Mouse (Mus musculus): ENCODE measurements around the gene Galr3. TPM values are rescaled to one million over a fixed set of nuclear protein-coding genes. Genes with fewer than 3 reads are reported as not detected.
"Not testable (repeated sequence)": the region's sequence is repeated elsewhere in the genome, so short reads cannot be mapped to it uniquely, and the experiment has no call there.

Gene Galr3
- polyA plus RNA-seq, 1 experiment from 2014 or later, result 0.14 TPM

DNA sequence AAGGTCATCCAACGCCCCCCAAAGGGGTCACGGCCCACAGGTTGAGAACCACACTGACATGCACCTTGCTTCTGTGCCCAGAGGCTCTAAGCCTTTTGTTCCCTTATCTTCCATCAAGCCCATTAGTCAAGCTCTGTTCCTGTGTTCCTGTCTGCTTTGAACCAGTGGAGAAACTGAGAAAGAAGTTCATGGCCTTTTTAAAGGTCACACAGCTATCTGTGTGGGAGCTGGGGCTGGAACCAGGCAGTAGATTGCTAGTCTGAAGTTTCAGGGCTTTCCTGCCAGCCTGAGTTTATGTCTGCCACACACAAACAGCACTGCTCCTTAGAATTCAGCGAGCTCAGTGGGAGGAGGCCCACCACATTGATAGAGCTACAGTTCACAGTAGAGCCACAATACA is 38.6 kb upstream of the Galr3 start:
- H3K4me1 ChIP-seq (ENCODE audit: control insufficient read depth, insufficient read depth, low read depth, low read length), result no peaks in the 10 kb centered on the region
- no peak overlapping the region for H3K9ac ChIP-seq (ENCODE audit: low read depth, low read length)
- peaks cover 30% of the 10 kb centered on the region for H3K36me3 ChIP-seq (ENCODE audit: control insufficient read depth, insufficient read depth, low read length)

DNA sequence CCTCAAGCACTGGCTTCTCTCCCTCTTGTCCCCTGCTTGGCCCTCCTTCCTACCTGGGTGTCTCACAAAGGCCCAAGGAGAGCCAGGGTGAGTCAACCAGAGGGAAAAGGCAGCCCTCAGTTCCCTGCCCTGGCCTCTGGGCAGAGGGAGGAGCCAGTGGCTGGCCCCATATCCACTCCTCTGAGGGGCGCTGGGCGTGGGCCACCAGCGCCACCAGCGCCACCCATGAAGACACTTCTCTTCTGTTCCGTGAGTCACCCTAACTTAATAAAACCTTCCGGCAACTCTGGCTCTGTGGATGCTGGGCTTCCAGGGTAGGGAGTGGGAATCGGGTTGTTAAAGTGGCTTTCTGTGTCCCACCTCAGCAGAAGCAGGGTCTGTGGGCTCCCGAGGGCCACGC is 36.1 kb upstream of the Galr3 start:
- WGBS, result 87% methylated on average over 9 of the region's 9 CpGs
- Histone ChIP-seq H3K4me1 (ENCODE audit: control insufficient read depth, insufficient read depth, low read depth, low read length) (no peaks in the 10 kb centered on the region), H3K4me3 (ENCODE audit: low read length) (no peak overlapping the region), H3K36me3 (ENCODE audit: control insufficient read depth, insufficient read depth, low read length) (peaks cover 24% of the 10 kb centered on the region), H3K9me3 (ENCODE audit: control insufficient read depth, low read length) (no peaks in the 10 kb centered on the region), H3K27ac (ENCODE audit: low read depth, low read length) (no peak overlapping the region), H3K4me2 (ENCODE audit: low read length) (no peak overlapping the region), H3K27me3 (replicated peaks; ENCODE audit: control insufficient read depth, insufficient read depth, low read length) (no peaks in the 10 kb centered on the region), H3K9ac (ENCODE audit: low read depth, low read length) (no peak overlapping the region)
- no peak for ATAC-seq

More for the DNA sequence above, 38.6 kb upstream of the Galr3 start:
- H3K27ac ChIP-seq (ENCODE audit: low read depth, low read length), result no peak overlapping the region
- H3K9me3 ChIP-seq (ENCODE audit: control insufficient read depth, low read length), result no peaks in the 10 kb centered on the region
- no peak for ATAC-seq
- H3K27me3 ChIP-seq (replicated peaks; ENCODE audit: control insufficient read depth, insufficient read depth, low read length), result no peaks in the 10 kb centered on the region
- H3K4me2 ChIP-seq (ENCODE audit: low read length), result no peak overlapping the region
- H3K4me3 ChIP-seq (ENCODE audit: low read length), result no peak overlapping the region
- 91% methylated on average over 3 of the region's 3 CpGs for WGBS

DNA sequence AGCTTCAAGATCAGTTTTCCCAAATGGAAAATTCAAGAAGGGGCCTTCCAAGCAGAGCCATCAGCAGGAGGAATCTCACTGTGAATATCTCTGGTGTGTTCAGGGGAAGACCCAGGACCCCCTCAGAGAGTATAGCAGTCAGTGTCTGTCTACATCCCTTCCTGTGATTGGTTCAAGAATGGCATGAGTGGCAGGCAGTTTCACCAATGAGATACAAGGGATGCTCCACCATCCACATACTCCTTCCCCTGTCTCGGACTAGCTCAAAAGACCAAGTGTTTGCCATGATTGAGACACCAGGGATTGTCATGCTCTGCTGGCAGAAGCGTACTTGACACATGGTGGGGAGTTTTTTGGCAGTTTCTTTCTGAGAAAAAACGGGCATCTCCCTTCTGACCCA is 35.0 kb upstream of the Galr3 start:
- Histone ChIP-seq H3K27ac (ENCODE audit: low read depth, low read length) (no peak overlapping the region), H3K4me1 (ENCODE audit: control insufficient read depth, insufficient read depth, low read depth, low read length) (no peaks in the 10 kb centered on the region), H3K9me3 (ENCODE audit: control insufficient read depth, low read length) (no peaks in the 10 kb centered on the region), H3K27me3 (replicated peaks; ENCODE audit: control insufficient read depth, insufficient read depth, low read length) (no peaks in the 10 kb centered on the region), H3K9ac (ENCODE audit: low read depth, low read length) (no peak overlapping the region), H3K4me3 (ENCODE audit: low read length) (no peak overlapping the region), H3K4me2 (ENCODE audit: low read length) (no peak overlapping the region), H3K36me3 (ENCODE audit: control insufficient read depth, insufficient read depth, low read length) (peaks cover 21% of the 10 kb centered on the region)
- ATAC-seq, result 0 out of 2 replicates have a peak, but pooled peaks have one; percentile 37
- WGBS, result 71% methylated on average over 3 of the region's 3 CpGs

DNA sequence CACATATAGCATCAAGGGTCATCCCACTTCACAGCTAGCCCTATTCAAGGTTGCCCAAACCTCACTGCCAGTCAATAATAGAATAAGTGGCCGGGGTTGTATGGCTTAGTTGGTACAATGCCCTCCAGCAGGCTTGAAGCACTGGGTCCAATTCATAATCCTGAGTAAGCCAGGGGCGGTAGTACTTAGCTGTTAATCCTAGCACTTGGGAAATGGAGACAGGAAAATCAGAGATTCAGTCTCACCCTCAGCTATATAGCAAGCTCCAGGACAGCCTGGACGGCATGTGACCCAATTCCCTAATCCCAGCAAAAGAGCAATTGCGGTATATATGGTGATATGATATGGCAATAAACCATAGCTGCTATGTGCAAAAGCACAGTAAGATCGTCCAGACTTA is 34.6 kb upstream of the Galr3 start:
- Histone ChIP-seq H3K36me3 (ENCODE audit: control insufficient read depth, insufficient read depth, low read length) (peaks cover 19% of the 10 kb centered on the region), H3K9me3 (ENCODE audit: control insufficient read depth, low read length) (no peaks in the 10 kb centered on the region), H3K27me3 (replicated peaks; ENCODE audit: control insufficient read depth, insufficient read depth, low read length) (no peaks in the 10 kb centered on the region), H3K4me3 (ENCODE audit: low read length) (no peak overlapping the region), H3K4me2 (ENCODE audit: low read length) (no peak overlapping the region), H3K9ac (ENCODE audit: low read depth, low read length) (no peak overlapping the region), H3K4me1 (ENCODE audit: control insufficient read depth, insufficient read depth, low read depth, low read length) (no peaks in the 10 kb centered on the region), H3K27ac (ENCODE audit: low read depth, low read length) (no peak overlapping the region)
- 93% methylated on average over 5 of the region's 5 CpGs for WGBS
- ATAC-seq, result no peak

DNA sequence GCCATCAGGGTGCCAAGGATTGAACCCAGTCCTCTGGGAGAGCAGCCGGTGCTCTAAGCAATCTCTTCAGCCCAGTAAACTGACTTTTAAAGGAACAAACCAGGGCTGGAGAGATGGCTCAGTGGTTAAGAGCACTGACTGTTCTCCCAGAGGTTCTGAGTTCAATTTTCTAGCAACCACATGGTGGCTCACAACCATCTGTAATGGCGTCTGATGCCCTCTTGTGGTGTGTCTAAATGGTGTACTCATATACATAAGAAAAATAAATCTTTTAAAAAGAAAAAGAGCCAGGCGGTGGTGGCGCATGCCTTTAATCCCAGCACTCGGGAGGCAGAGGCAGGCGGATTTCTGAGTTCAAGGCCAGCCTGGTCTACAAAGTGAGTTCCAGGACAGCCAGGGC is 33.8 kb upstream of the Galr3 start:
- H3K9me3 ChIP-seq (ENCODE audit: control insufficient read depth, low read length); H3K9ac ChIP-seq (ENCODE audit: low read depth, low read length); H3K27me3 ChIP-seq (replicated peaks; ENCODE audit: control insufficient read depth, insufficient read depth, low read length); ATAC-seq; H3K4me3 ChIP-seq (ENCODE audit: low read length); H3K4me1 ChIP-seq (ENCODE audit: control insufficient read depth, insufficient read depth, low read depth, low read length); H3K27ac ChIP-seq (ENCODE audit: low read depth, low read length); H3K4me2 ChIP-seq (ENCODE audit: low read length): not testable (repeated sequence)
- WGBS, result 91% methylated on average over 6 of the region's 6 CpGs
- peaks cover 19% of the 10 kb centered on the region for H3K36me3 ChIP-seq (ENCODE audit: control insufficient read depth, insufficient read depth, low read length)

DNA sequence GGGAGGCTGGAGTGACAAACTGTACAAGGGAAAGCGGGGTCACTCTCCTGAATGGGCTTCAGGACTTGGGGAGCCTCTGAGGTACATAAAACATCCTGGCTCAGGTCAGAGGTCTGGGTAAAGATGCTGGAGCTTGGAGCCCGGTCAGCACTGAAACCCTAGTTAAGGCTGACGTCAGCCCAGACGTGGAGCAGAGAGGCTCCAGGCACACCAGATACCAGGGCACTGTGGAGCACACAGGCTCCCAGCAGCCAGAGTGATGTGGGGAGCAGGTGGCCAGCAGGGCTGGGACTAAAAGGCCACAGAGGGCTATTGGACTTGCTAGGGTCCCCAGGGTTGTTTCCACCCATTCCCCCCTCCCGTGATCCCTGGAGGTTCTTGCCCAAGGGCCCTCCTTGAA is 32.0 kb upstream of the Galr3 start:
- no peak overlapping the region for H3K27ac ChIP-seq (ENCODE audit: low read depth, low read length)
- WGBS, result 64% methylated on average over 5 of the region's 5 CpGs

DNA sequence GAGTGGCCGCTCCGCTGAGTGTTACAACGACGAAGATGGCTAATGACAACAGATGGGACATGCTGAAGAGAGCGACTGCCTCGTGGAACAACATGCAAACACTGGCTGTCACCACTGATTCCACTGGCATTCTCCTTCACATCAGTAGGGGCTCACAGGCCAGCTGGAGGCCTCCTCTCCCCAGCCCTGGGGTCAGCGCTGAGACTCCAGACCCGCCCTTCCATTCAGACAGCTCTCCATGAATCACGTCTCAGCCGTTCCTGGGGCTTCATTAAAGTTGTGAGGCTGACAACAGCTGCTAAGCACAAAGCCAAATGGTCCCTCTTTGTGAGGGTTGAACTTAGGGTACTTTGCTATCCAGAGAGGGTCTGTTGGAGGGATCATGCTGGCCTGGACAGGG is 30.1 kb upstream of the Galr3 start:
- Histone ChIP-seq H3K36me3 (ENCODE audit: control insufficient read depth, insufficient read depth, low read length) (peaks cover 2% of the 10 kb centered on the region; the same call in 1 of the 2 replicates), H3K4me1 (ENCODE audit: control insufficient read depth, insufficient read depth, low read depth, low read length) (no peaks in the 10 kb centered on the region), H3K27me3 (replicated peaks; ENCODE audit: control insufficient read depth, insufficient read depth, low read length) (no peaks in the 10 kb centered on the region), H3K27ac (ENCODE audit: low read depth, low read length) (no peak overlapping the region), H3K9ac (ENCODE audit: low read depth, low read length) (no peak overlapping the region), H3K4me3 (ENCODE audit: low read length) (no peak overlapping the region), H3K4me2 (ENCODE audit: low read length) (no peak overlapping the region), H3K9me3 (ENCODE audit: control insufficient read depth, low read length) (no peaks in the 10 kb centered on the region)
- 27% methylated on average over 10 of the region's 10 CpGs for WGBS
- ATAC-seq, result no peak

More for the DNA sequence above, 32.0 kb upstream of the Galr3 start:
- H3K4me2 ChIP-seq (ENCODE audit: low read length), result no peak overlapping the region
- no peak for ATAC-seq
- no peaks in the 10 kb centered on the region for H3K9me3 ChIP-seq (ENCODE audit: control insufficient read depth, low read length)
- H3K9ac ChIP-seq (ENCODE audit: low read depth, low read length), result no peak overlapping the region
- H3K4me3 ChIP-seq (ENCODE audit: low read length), result no peak overlapping the region
- peaks cover 11% of the 10 kb centered on the region for H3K36me3 ChIP-seq (ENCODE audit: control insufficient read depth, insufficient read depth, low read length)
- no peaks in the 10 kb centered on the region for H3K27me3 ChIP-seq (replicated peaks; ENCODE audit: control insufficient read depth, insufficient read depth, low read length)
- no peaks in the 10 kb centered on the region for H3K4me1 ChIP-seq (ENCODE audit: control insufficient read depth, insufficient read depth, low read depth, low read length)

DNA sequence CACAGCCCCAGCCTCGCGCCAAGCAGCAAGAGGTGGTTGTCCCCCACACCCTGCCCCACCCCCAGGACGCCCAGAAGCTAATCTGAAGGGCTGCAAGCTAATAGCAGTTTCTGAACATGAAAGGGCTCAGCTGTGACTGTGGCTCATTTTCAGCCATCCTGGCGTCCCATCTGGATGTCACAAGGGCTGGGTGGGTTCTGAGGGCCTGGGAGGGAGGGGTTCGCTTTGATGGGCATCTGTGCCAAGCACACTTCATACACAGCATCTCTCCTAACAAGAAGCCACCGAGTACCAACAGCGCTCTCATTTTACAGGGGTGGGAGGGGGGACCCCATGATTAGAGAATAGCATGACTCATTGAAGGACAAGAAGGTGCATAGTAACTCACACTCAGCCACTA is 28.3 kb upstream of the Galr3 start:
- Histone ChIP-seq H3K4me2 (ENCODE audit: low read length) (no peak overlapping the region), H3K36me3 (ENCODE audit: control insufficient read depth, insufficient read depth, low read length) (peaks cover 2% of the 10 kb centered on the region; the same call in 1 of the 2 replicates), H3K27ac (ENCODE audit: low read depth, low read length) (no peak overlapping the region), H3K4me3 (ENCODE audit: low read length) (no peak overlapping the region), H3K9me3 (ENCODE audit: control insufficient read depth, low read length) (no peaks in the 10 kb centered on the region), H3K27me3 (replicated peaks; ENCODE audit: control insufficient read depth, insufficient read depth, low read length) (no peaks in the 10 kb centered on the region), H3K9ac (ENCODE audit: low read depth, low read length) (no peak overlapping the region), H3K4me1 (ENCODE audit: control insufficient read depth, insufficient read depth, low read depth, low read length) (no peaks in the 10 kb centered on the region)
- no peak for ATAC-seq
- WGBS, result 55% methylated on average over 7 of the region's 7 CpGs

DNA sequence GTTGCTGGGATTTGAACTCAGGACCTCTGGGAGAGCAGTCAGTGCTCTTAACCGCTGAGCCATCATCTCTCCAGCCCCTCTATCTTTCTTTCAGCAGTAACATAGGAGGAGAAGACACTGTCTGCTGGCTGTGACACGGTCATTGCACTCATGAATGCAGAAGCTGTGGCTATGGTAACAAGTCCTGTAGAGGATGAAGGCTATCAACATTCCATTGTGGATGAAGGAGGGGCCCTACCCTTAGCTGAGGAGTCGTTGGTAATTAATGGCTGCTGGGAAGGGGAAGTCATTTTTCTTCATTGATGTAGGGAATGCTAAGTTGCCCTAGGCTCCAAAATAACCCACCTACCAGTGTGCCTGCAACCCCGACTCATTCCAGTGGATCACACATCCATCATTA is 23.5 kb upstream of the Galr3 start:
- H3K27me3 ChIP-seq (replicated peaks; ENCODE audit: control insufficient read depth, insufficient read depth, low read length), result no peaks in the 10 kb centered on the region; the same call in 1 of the 2 replicates
- H3K9me3 ChIP-seq (ENCODE audit: control insufficient read depth, low read length), result no peaks in the 10 kb centered on the region
- H3K4me2 ChIP-seq (ENCODE audit: low read length), result no peak overlapping the region
- no peak overlapping the region for H3K27ac ChIP-seq (ENCODE audit: low read depth, low read length)
- no peaks in the 10 kb centered on the region for H3K4me1 ChIP-seq (ENCODE audit: control insufficient read depth, insufficient read depth, low read depth, low read length)
- no peaks in the 10 kb centered on the region for H3K36me3 ChIP-seq (ENCODE audit: control insufficient read depth, insufficient read depth, low read length)
- no peak overlapping the region for H3K9ac ChIP-seq (ENCODE audit: low read depth, low read length)
- ATAC-seq, result no peak
- H3K4me3 ChIP-seq (ENCODE audit: low read length), result no peak overlapping the region
- 34% methylated on average over 4 of the region's 4 CpGs for WGBS

DNA sequence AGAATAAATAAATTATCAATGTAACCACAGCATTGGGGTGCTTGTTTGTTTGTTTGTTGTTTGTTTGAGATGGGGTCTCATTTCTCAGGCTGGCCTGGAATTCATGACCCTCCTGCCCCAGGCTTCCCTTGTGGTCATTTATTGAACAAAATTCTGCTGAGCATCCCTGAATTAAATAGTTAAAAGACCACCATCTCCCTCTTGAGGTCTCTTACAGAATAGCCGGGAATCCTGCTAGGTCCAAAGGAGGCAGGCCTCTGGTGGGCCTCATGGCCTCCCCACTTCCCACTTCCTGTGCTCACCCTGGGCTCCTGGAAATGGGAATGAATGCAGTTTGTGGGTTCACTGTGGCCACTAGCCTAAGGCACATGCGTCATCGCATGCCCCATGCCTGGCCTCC is 22.8 kb upstream of the Galr3 start:
- ATAC-seq, result no peak
- no peak overlapping the region for H3K9ac ChIP-seq (ENCODE audit: low read depth, low read length)
- H3K4me3 ChIP-seq (ENCODE audit: low read length), result no peak overlapping the region
- WGBS, result 63% methylated on average over 3 of the region's 3 CpGs
- no peaks in the 10 kb centered on the region; the same call in 1 of the 2 replicates for H3K27me3 ChIP-seq (replicated peaks; ENCODE audit: control insufficient read depth, insufficient read depth, low read length)
- no peaks in the 10 kb centered on the region for H3K9me3 ChIP-seq (ENCODE audit: control insufficient read depth, low read length)
- no peak overlapping the region for H3K4me2 ChIP-seq (ENCODE audit: low read length)
- no peaks in the 10 kb centered on the region for H3K36me3 ChIP-seq (ENCODE audit: control insufficient read depth, insufficient read depth, low read length)
- H3K27ac ChIP-seq (ENCODE audit: low read depth, low read length), result no peak overlapping the region
- H3K4me1 ChIP-seq (ENCODE audit: control insufficient read depth, insufficient read depth, low read depth, low read length), result no peaks in the 10 kb centered on the region

All from hindbrain, embryonic 16.5 days (tissue).